Mouse (Mus musculus) mammary gland, adult 2 months (tissue): ENCODE results near the gene Sox13. TPM values are rescaled to one million over a fixed set of nuclear protein-coding genes. Genes with fewer than 3 reads are reported as not detected.

Experiments used
- polyA plus RNA-seq: library from polyadenylated mRNA; depleted of rRNA; stranded (reverse); fragments of >200 nt; gene quantifications from 2 replicates; pipeline ENCODE4 v1.2.3, GENCODE M21; 2012; ENCODE audit warnings: low replicate concordance; rRNA removed

Gene Sox13
- 33.3 and 37.6 TPM in 2 replicates for polyA plus RNA-seq

DNA sequence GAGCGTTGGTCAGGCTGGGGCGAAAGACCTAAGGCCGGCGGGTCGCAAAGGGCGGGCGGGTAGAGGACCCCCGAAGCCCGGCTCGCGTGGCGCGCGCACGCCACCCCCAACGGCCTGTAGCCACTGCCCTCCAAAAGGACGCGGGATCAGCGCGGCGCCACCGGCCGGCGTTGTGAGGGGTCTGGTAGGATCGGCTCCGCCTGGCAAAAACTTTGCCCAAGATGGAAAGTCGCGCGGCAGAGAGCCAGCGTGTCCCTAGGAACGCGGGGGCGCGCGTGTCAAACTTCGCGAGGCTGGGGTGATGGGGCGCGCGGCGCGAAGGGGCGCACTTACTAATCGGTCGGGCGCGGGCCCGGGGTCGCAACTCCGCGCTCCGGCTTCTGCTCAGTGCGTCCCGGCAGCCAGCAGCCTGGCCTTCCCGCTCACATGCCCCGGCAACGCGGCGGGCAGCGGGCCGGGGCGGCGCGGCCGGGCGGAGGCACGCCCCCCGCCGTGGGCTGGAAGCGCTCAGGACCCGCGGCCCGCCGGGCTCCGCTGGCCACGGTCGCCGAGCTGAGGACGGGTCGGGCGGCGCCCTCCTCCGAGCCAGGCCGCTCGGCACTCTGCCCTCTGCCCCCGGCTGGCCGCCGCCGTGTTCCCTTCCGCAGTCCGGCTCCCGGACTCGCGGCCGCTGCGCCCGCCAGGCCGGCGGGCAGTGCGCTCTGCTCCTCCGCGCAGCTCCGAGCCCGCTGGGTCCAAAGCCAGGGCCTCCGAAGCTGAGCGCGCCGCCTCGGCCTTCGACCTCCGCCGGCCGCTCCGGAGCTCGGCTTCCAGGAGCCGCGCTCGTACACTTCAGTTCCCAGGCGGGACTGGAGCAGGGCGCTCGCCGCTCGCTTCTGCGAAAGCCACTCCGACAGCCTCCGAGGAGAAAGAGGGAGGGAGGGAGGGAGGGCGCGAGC is at the start of gene Sox13:
Gene Sox13, minus strand, starts transcription at position 835 of the 938 bp plus-strand sequence.

DNA sequence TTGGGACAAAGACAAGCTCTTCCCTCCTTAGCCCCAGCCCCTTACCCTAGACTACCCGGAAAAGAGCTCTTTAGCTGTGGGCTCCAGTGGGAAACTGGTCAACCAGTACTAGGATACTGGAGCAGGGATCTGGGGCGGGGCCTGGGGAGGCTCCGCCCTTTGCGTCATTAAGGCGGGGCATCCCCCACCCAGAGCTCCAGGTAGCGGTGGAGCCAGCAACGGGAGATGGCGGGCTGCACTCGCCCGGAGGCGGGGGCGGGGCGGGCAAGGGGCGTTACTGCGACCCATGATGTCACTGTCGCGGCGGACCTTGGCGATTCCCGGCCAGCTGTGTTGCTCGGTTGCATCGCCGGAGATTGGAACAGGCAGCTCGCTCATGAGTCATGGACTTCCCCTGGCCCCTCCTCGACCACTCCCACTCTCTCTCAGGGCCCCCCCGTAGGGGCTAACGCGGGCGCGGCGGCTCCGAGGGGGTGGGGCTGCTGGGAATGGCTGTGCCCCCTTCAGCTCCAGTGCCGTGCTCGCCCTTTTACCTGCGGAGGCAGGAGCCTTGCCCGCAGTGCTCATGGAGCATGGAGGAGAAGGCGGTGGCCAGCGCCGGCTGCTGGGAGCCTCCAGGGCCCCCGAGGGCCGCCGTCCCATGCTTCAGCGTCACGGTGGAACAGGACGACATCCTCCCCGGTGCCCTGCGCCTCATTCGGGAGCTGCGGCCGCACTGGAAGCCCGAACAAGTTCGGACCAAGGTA is 60.7 kb downstream of the Sox13 start, which contains the start of gene Etnk2:
Gene Etnk2, plus strand, starts transcription at position 297 of the 746 bp plus-strand sequence.

DNA sequence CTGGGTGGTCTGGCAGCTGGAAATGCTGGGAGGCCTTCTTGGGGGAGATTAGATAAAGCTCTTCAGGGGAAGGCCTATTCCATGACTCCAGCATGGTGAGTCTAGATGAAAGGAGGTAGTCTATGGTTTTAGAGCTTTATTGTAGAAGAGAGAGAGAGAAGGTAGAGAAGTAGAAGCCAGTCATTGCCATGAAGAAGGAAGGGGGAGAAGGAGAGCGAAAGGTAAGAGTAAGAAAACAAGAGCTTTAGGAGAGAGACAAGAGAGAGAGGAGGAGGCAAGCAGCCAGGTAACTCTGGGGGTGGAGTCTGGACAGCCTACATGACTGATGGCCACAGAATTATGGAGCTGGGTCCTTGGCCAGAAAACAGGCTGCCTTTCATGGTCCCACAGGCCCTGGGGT is 74.0 kb downstream of the Sox13 start, which contains the start of gene Ren1:
Gene Ren1, plus strand, starts transcription at position 301 of the 400 bp plus-strand sequence.

Other genes with a start within 250 kb of the Sox13 start
- gene Golt1a, start 114.6 kb downstream of the Sox13 start, polyA plus RNA-seq = 0.14 TPM in 1 of 2 replicates, not detected in the other
- gene Kiss1, start 102.5 kb downstream of the Sox13 start, polyA plus RNA-seq = not detected in 2 replicates
- 0.16 and 0.32 TPM in 2 replicates for gene Ren1, start 73.9 kb downstream of the Sox13 start, polyA plus RNA-seq
- 1.0 and 2.3 TPM in 2 replicates for gene Etnk2, start 60.8 kb downstream of the Sox13 start, polyA plus RNA-seq
- 12.3 and 31.1 TPM in 2 replicates for gene Snrpe, start 185.9 kb upstream of the Sox13 start, polyA plus RNA-seq
- gene Zbed6, start 236.5 kb upstream of the Sox13 start, polyA plus RNA-seq = 1.2 and 7.0 TPM in 2 replicates
- 2.7 and 5.5 TPM in 2 replicates for gene Gm38394, start 236.9 kb upstream of the Sox13 start, polyA plus RNA-seq